Mouse (Mus musculus): ENCODE data around the gene Defb43.

DNA sequence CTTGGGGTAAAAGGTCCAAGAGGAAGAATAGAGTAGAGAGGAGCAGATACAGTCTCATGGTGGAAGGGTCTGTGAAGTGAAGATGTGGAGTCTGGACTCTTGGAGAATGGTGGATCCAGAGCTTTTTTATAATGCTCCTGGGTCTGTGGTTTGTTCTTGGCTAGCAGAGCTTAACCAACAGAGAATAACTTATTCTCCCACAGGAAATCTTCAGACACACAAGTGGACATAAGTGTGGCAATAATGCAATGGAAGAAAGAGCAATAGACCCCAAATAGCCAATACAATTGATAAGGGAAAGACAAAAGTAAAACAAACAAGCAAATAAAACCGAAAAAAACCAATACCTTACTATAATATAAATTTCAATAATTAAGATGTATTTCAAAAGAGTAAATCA, 27.2 kb upstream of the Defb43 start, which contains the start of gene Defb48:
- TF ChIP-seq POLR2A (IDR thresholded peaks at IDR 0.05; ENCODE audit: extremely low read depth, insufficient read depth, low read length) (no peak), CTCF (IDR thresholded peaks at IDR 0.05; ENCODE audit: extremely low read depth, insufficient read depth, low read length) (no peak)
